Mouse (Mus musculus) stomach, embryonic 16.5 days (tissue): ENCODE measurements at regions not wholly inside any gene's neighbourhood (a gene's known extent, or its start where the extent isn't known, plus 50 kb on each side); places are given as distances from the start of the nearest gene placed in this dataset.
A peak's percentile ranks its signal among the peaks of the same experiment; 100 is the strongest.

Experiments used
- ATAC-seq: fragments of 200-750 bp; cut with Nextera tagmentation; 2 replicates; pipeline ENCODE4 v1.8.0; 2017; ENCODE audit warnings: moderate number of reproducible peaks, moderate TSS enrichment; ENCODE audit not compliant: insufficient read depth, low FRiP score
- H3K27ac ChIP-seq: fragments of 300-500 bp; sonication (generic); 2 replicates; pipeline ENCODE4 v1.5.1; 2014; ENCODE audit warnings: low read length
- H3K27me3 ChIP-seq: fragments of 300-500 bp; sonication (generic); 2 replicates; pipeline ENCODE4 v1.6.1; 2014; ENCODE audit warnings: low read length, control low read depth, mixed read lengths; ENCODE audit not compliant: control insufficient read depth, insufficient read depth
- H3K36me3 ChIP-seq: fragments of 300-500 bp; sonication (generic); 2 replicates; pipeline ENCODE4 v1.6.1; 2014; ENCODE audit warnings: low read length; ENCODE audit not compliant: control insufficient read depth, insufficient read depth
- H3K4me1 ChIP-seq: fragments of 300-500 bp; sonication (generic); 2 replicates; pipeline ENCODE4 v1.6.1; 2014; ENCODE audit warnings: low read length, control low read depth, mixed read lengths; ENCODE audit not compliant: control insufficient read depth, insufficient read depth
- H3K4me2 ChIP-seq: fragments of 300-500 bp; sonication (generic); 2 replicates; pipeline ENCODE4 v1.6.1; 2014; ENCODE audit warnings: low read depth, low read length, mixed read lengths
- H3K4me3 ChIP-seq: fragments of 300-500 bp; sonication (generic); replicated peaks from 2 replicates; pipeline ENCODE4 v1.5.1; 2014; ENCODE audit warnings: mild to moderate bottlenecking, low read length
- H3K9ac ChIP-seq: fragments of 300-500 bp; sonication (generic); 2 replicates; pipeline ENCODE4 v1.6.1; 2014; ENCODE audit warnings: low read length
- H3K9me3 ChIP-seq: fragments of 300-500 bp; sonication (generic); replicated peaks from 2 replicates; pipeline ENCODE4 v1.6.1; 2016; ENCODE audit warnings: low read length, control low read depth; ENCODE audit not compliant: control insufficient read depth
- WGBS: fragments of 180-500 bp; shearing (Covaris S2); extraction: QIAGEN DNeasy Blood & Tissue Kit; methylation state at CpG from one replicate; pipeline ENCODE4 v1.1.7; 2014; 5-methylcytosine and 5-hydroxymethylcytosine counted together

GRCm38 (mm10) chr6:51021206-51021605, 367.0 kb upstream of the Npvf start:
- H3K9ac ChIP-seq, result no peak overlapping the region
- H3K27me3 ChIP-seq, result no peaks in the 10 kb centered on the region
- no peak overlapping the region for H3K4me2 ChIP-seq
- WGBS, result 83% methylated on average over 6 of the region's 6 CpGs
- H3K36me3 ChIP-seq, result no peaks in the 10 kb centered on the region
- no peak for ATAC-seq
- H3K9me3 ChIP-seq, result no peaks in the 10 kb centered on the region
- H3K27ac ChIP-seq, result peak overlapping the region; percentile 2; the same call in 1 of the 2 replicates
- no peak overlapping the region for H3K4me3 ChIP-seq
- H3K4me1 ChIP-seq, result peaks cover 12% of the 10 kb centered on the region

GRCm38 (mm10) chr6:51023361-51023760, 369.1 kb upstream of the Npvf start:
- Histone ChIP-seq H3K4me2 (no peak overlapping the region), H3K9ac (no peak overlapping the region), H3K27ac (peak overlapping the region; percentile 12; the same call in 1 of the 2 replicates), H3K4me1 (peaks cover 12% of the 10 kb centered on the region), H3K36me3 (no peaks in the 10 kb centered on the region), H3K27me3 (no peaks in the 10 kb centered on the region), H3K4me3 (no peak overlapping the region), H3K9me3 (no peaks in the 10 kb centered on the region)
- no peak for ATAC-seq
- WGBS, result 86% methylated on average over 6 of the region's 6 CpGs

GRCm38 (mm10) chr6:51024756-51025155, 370.5 kb upstream of the Npvf start:
- H3K9me3 ChIP-seq, result no peaks in the 10 kb centered on the region
- WGBS, result 69% methylated on average over 3 of the region's 3 CpGs
- no peak for ATAC-seq
- H3K27me3 ChIP-seq, result no peaks in the 10 kb centered on the region
- H3K4me3 ChIP-seq, result no peak overlapping the region
- no peak overlapping the region for H3K9ac ChIP-seq
- H3K36me3 ChIP-seq, result no peaks in the 10 kb centered on the region
- no peak overlapping the region for H3K4me2 ChIP-seq
- H3K27ac ChIP-seq, result no peak overlapping the region
- peaks cover 12% of the 10 kb centered on the region for H3K4me1 ChIP-seq

GRCm38 (mm10) chr6:51025411-51025810, 371.2 kb upstream of the Npvf start:
- Histone ChIP-seq H3K4me2 (no peak overlapping the region), H3K27ac (no peak overlapping the region), H3K27me3 (no peaks in the 10 kb centered on the region), H3K9me3 (no peaks in the 10 kb centered on the region), H3K36me3 (no peaks in the 10 kb centered on the region), H3K9ac (no peak overlapping the region), H3K4me3 (no peak overlapping the region), H3K4me1 (peaks cover 12% of the 10 kb centered on the region)
- ATAC-seq, result no peak
- WGBS, result 66% methylated on average over 3 of the region's 3 CpGs

GRCm38 (mm10) chr6:51027296-51027695, 373.1 kb upstream of the Npvf start:
- Histone ChIP-seq H3K27me3 (no peaks in the 10 kb centered on the region), H3K9me3 (no peaks in the 10 kb centered on the region), H3K27ac (no peak overlapping the region; the same call in 1 of the 2 replicates), H3K4me1 (peaks cover 12% of the 10 kb centered on the region), H3K36me3 (no peaks in the 10 kb centered on the region), H3K4me3 (no peak overlapping the region), H3K4me2 (no peak overlapping the region), H3K9ac (no peak overlapping the region)
- no peak for ATAC-seq
- 74% methylated on average over 2 of the region's 2 CpGs for WGBS

- Histone ChIP-seq H3K4me1 (0 out of 2 replicates have a peak, but pooled peaks cover 2% of the 10 kb centered on the region), H3K36me3 (no peaks in the 10 kb centered on the region), H3K27ac (no peak overlapping the region), H3K4me2 (no peak overlapping the region), H3K27me3 (no peaks in the 10 kb centered on the region), H3K9ac (no peak overlapping the region), H3K9me3 (no peaks in the 10 kb centered on the region), H3K4me3 (no peak overlapping the region)
- ATAC-seq, result no peak
- WGBS, result 82% methylated on average over 3 of the region's 3 CpGs
Measured at GRCm38 (mm10) chr6:51029516-51029915, 375.3 kb upstream of the Npvf start.

GRCm38 (mm10) chr6:51029953-51030352, 375.7 kb upstream of the Npvf start:
- no peaks in the 10 kb centered on the region for H3K36me3 ChIP-seq
- H3K4me2 ChIP-seq, result no peak overlapping the region
- H3K4me3 ChIP-seq, result no peak overlapping the region
- no peak for ATAC-seq
- H3K27ac ChIP-seq, result no peak overlapping the region
- no peaks in the 10 kb centered on the region for H3K9me3 ChIP-seq
- H3K9ac ChIP-seq, result no peak overlapping the region
- WGBS, result 82% methylated on average over 3 of the region's 3 CpGs
- no peaks in the 10 kb centered on the region for H3K27me3 ChIP-seq
- 0 out of 2 replicates have a peak, but pooled peaks cover 2% of the 10 kb centered on the region for H3K4me1 ChIP-seq

- no peaks in the 10 kb centered on the region for H3K27me3 ChIP-seq
- no peak for ATAC-seq
- H3K4me3 ChIP-seq, result no peak overlapping the region
- H3K4me2 ChIP-seq, result no peak overlapping the region
- no peak overlapping the region for H3K27ac ChIP-seq
- no peak overlapping the region for H3K9ac ChIP-seq
- no peaks in the 10 kb centered on the region for H3K9me3 ChIP-seq
- H3K36me3 ChIP-seq, result no peaks in the 10 kb centered on the region
- 0 out of 2 replicates have a peak, but pooled peaks cover 2% of the 10 kb centered on the region for H3K4me1 ChIP-seq
- 72% methylated on average over 6 of the region's 6 CpGs for WGBS
Measured at GRCm38 (mm10) chr6:51033835-51034234, 379.6 kb upstream of the Npvf start.

- Histone ChIP-seq H3K4me1 (0 out of 2 replicates have a peak, but pooled peaks cover 2% of the 10 kb centered on the region), H3K27me3 (no peaks in the 10 kb centered on the region), H3K27ac (no peak overlapping the region), H3K9me3 (no peaks in the 10 kb centered on the region), H3K36me3 (no peaks in the 10 kb centered on the region), H3K4me2 (no peak overlapping the region), H3K4me3 (no peak overlapping the region), H3K9ac (no peak overlapping the region)
- no peak for ATAC-seq
- WGBS, result 51% methylated on average over 4 of the region's 4 CpGs
Measured at GRCm38 (mm10) chr6:51036074-51036473, 381.8 kb upstream of the Npvf start.

GRCm38 (mm10) chr6:51036553-51036952, 382.3 kb upstream of the Npvf start:
- Histone ChIP-seq H3K36me3 (no peaks in the 10 kb centered on the region), H3K27ac (no peak overlapping the region)
- 25% methylated on average over 1 of the region's 1 CpGs for WGBS

More at GRCm38 (mm10) chr6:51036553-51036952, 382.3 kb upstream of the Npvf start:
- Histone ChIP-seq H3K4me1 (0 out of 2 replicates have a peak, but pooled peaks cover 2% of the 10 kb centered on the region), H3K4me3 (no peak overlapping the region), H3K9ac (no peak overlapping the region), H3K9me3 (no peaks in the 10 kb centered on the region), H3K4me2 (no peak overlapping the region), H3K27me3 (no peaks in the 10 kb centered on the region)
- no peak; the same call in 1 of the 2 replicates for ATAC-seq
